8 mouse cellular contexts compared by ENCODE assay signal in the genomic region with DNA sequence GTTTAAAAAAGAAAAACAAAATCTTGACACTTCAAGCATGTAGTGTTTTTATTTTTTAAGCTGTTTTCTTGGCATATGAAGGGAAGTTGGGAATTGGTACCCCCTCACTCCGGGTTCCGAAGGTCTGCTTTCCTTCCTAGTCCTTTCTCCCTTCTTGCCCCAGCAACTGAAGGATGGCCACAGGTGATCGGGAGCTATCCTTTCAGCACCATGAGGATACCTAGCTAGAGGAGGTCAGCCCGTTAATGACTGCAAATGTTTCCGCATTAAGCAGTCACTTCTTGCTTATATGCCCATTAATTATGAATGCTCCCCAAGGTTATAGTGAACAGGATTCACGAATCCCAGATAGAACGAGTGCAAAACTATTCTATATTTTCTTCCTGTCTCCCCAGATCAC. TPM values are rescaled to one million over a fixed set of nuclear protein-coding genes. Genes with fewer than 3 reads are reported as not detected.
DNase-seq lines count a peak whose midpoint lies in the region; ATAC-seq and TF ChIP-seq lines count a peak whose summit lies in the region.

No protein-coding gene starts in this region.

- peaks cover 7% of the 10 kb centered on the region for H3K4me1 ChIP-seq in hindbrain, embryonic 13.5 days (replicated peaks)
- no peaks in the 10 kb centered on the region for H3K4me1 ChIP-seq in midbrain, postnatal 0 days (ENCODE audit: insufficient read depth, low read length)
- H3K4me1 ChIP-seq in liver, embryonic 12.5 days = no peaks in the 10 kb centered on the region

- H3K27ac ChIP-seq in hindbrain, embryonic 13.5 days = no peak overlapping the region
- H3K27ac ChIP-seq in midbrain, postnatal 0 days (ENCODE audit: low read depth, low read length) = peak overlapping the region; percentile 8; the same call in 1 of the 2 replicates
- no peak overlapping the region for H3K27ac ChIP-seq in liver, embryonic 12.5 days

- ATAC-seq in hindbrain, embryonic 13.5 days (ENCODE audit: low FRiP score) = no peak
- ATAC-seq in midbrain, postnatal 0 days (ENCODE audit: low FRiP score) = no peak
- ATAC-seq in activated CD4-positive, CD25-positive, alpha-beta regulatory T cell, adult 4 months = no peak
- ATAC-seq in liver, embryonic 12.5 days = no peak

- H3K36me3 ChIP-seq in hindbrain, embryonic 13.5 days = no peaks in the 10 kb centered on the region
- H3K36me3 ChIP-seq in midbrain, postnatal 0 days (ENCODE audit: insufficient read depth, low read length) = no peaks in the 10 kb centered on the region
- no peaks in the 10 kb centered on the region for H3K36me3 ChIP-seq in liver, embryonic 12.5 days

- H3K9me3 ChIP-seq in hindbrain, embryonic 13.5 days = no peaks in the 10 kb centered on the region
- no peaks in the 10 kb centered on the region for H3K9me3 ChIP-seq in midbrain, postnatal 0 days (ENCODE audit: low read length)
- H3K9me3 ChIP-seq in liver, embryonic 12.5 days (replicated peaks) = no peaks in the 10 kb centered on the region

- peak; percentile 3 for DNase-seq in adrenal gland, postnatal 10 days
- no peak for DNase-seq in adrenal gland, postnatal 25 days
- DNase-seq in embryo, embryonic 11 days = peak; percentile 68
- DNase-seq in midbrain, postnatal 0 days (ENCODE audit: low spot score) = no peak
- no peak for DNase-seq in T-cell, adult 2 months (ENCODE audit: low spot score)

- H3K27me3 ChIP-seq in hindbrain, embryonic 13.5 days = no peaks in the 10 kb centered on the region
- H3K27me3 ChIP-seq in midbrain, postnatal 0 days (ENCODE audit: insufficient read depth, low read length) = no peaks in the 10 kb centered on the region
- peaks cover 27% of the 10 kb centered on the region for H3K27me3 ChIP-seq in liver, embryonic 12.5 days (replicated peaks)

- 8% methylated on average over 7 of the region's 7 CpGs for WGBS in hindbrain, embryonic 13.5 days
- 8% methylated on average over 7 of the region's 7 CpGs for WGBS in midbrain, postnatal 0 days
- 14% methylated on average over 7 of the region's 7 CpGs for WGBS in liver, embryonic 12.5 days (ENCODE audit: insufficient replicate concordance)

- peak overlapping the region; percentile 70 for H3K4me3 ChIP-seq in hindbrain, embryonic 13.5 days
- H3K4me3 ChIP-seq in midbrain, postnatal 0 days (ENCODE audit: low read depth, low read length) = peak overlapping the region; percentile 84
- no peak overlapping the region for H3K4me3 ChIP-seq in liver, embryonic 12.5 days

- peak overlapping the region; percentile 69 for H3K4me2 ChIP-seq in hindbrain, embryonic 13.5 days
- peak overlapping the region; percentile 64 for H3K4me2 ChIP-seq in midbrain, postnatal 0 days (ENCODE audit: low read depth, low read length, poor library complexity, severe bottlenecking)
- H3K4me2 ChIP-seq in liver, embryonic 12.5 days = no peak overlapping the region

- peak overlapping the region; percentile 85 for H3K9ac ChIP-seq in hindbrain, embryonic 13.5 days
- peak overlapping the region; percentile 91; the same call in 1 of the 2 replicates for H3K9ac ChIP-seq in midbrain, postnatal 0 days (replicated peaks; ENCODE audit: low read length, poor library complexity, severe bottlenecking)
- no peak overlapping the region for H3K9ac ChIP-seq in liver, embryonic 12.5 days

- no peak for TF ChIP-seq CTCF in midbrain, postnatal 0 days (IDR thresholded peaks at IDR 0.05)

RNA-seq across cellular contexts. Expression of gene Ptpro, which starts 1.3 kb away (rescaled TPM):
- 1 to 10 TPM; 1.6 to 2.4 TPM for total RNA-seq in adrenal gland, postnatal 10 days (2021)
- total RNA-seq in adrenal gland, postnatal 25 days (2021) = 1.5 and 1.6 TPM in 2 replicates
- 36.1 and 39.9 TPM in 2 replicates for polyA plus RNA-seq in hindbrain, embryonic 13.5 days (2015; fragmentation: Nextera tagmentation; extraction: Ambion mirVana)
- 122 and 134 TPM in 2 replicates for total RNA-seq in midbrain, postnatal 0 days (2014; rRNA removed)
- polyA plus RNA-seq in midbrain, postnatal 0 days (2015; fragmentation: Nextera tagmentation; extraction: Ambion mirVana) = 54.8 and 58.7 TPM in 2 replicates
- under 1 TPM in 1 of 2 experiments, not detected in 1; 0.17 TPM for polyA plus RNA-seq in activated CD4-positive, CD25-positive, alpha-beta regulatory T cell, adult 4 months (2017; shearing (Covaris generic))
- polyA plus RNA-seq in liver, embryonic 12.5 days (2016; fragmentation: Nextera tagmentation; extraction: Ambion mirVana) = 0.49 and 0.51 TPM in 2 replicates

Comparison
In these comparisons a context has a peak if more than half of its experiments do, and no peak if none do; other contexts are left out.
1. DNase-seq: peak in adrenal gland, postnatal 10 days (single experiment) and embryo, embryonic 11 days (single experiment); none in adrenal gland, postnatal 25 days (single experiment), midbrain, postnatal 0 days (single experiment) and T-cell, adult 2 months (single experiment).
2. RNA of gene Ptpro, which starts 1.3 kb away (polyA plus RNA-seq): 54.8 to 58.7 TPM in midbrain, postnatal 0 days and 36.1 to 39.9 TPM in hindbrain, embryonic 13.5 days; 0.49 to 0.51 TPM in liver, embryonic 12.5 days and 0.17 TPM in activated CD4-positive, CD25-positive, alpha-beta regulatory T cell, adult 4 months; every median in the first group is over 10 times any median in the second.